Mouse (Mus musculus): ENCODE results near the gene Agpat1. TPM values are rescaled to one million over a fixed set of nuclear protein-coding genes. Genes with fewer than 3 reads are reported as not detected.

Agpat1 gene
- polyA plus RNA-seq, 1 experiment from 2014 or later: 27.6 TPM

DNA sequence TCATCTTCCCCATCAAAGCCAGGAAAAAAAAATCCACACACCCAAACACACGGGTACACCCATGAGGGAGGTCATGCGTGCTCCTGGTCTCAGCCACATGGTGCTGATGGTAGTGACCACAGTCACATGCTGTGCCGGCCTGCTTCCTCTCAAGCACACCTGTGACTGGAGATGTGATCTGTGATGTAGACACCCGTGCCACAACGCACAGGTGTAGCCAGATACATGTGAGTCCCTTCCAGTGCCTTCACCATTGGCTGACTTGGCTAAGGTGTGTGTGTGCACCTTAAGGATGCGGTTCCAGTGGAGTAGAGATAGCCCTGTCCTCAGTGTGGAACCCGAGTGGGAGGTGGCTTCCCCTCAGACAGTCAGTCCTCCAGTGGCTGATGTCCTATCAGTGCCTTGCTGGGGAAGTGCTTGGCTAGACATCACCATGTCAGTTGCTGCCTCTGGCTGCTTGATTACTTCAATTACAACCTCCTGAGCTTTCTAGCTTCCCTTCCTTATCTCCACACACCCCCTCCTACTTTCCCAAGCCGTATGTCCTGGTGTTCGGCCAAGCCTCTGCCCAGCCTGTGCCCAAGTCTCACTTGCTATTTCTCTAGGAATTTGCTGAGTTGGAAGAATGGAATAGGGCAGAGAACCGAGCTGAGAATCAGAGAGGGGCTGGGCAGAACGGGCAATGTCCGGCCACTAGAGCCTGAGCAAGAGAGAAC, 55.3 kb downstream of the Agpat1 start:
- ATAC-seq (ENCODE audit: low FRiP score, low TSS enrichment): no peak
- no peak overlapping the region for H3K9ac ChIP-seq (ENCODE audit: low read length)
- H3K36me3 ChIP-seq (ENCODE audit: control insufficient read depth, insufficient read depth, low read length): no peaks in the 10 kb centered on the region; the same call in 1 of the 2 replicates
- TF ChIP-seq CTCF (IDR thresholded peaks at IDR 0.05; ENCODE audit: low read depth) (no peak), EP300 (optimal IDR thresholded peaks at IDR 0.05) (no peak)
- no peak overlapping the region for H3K27ac ChIP-seq (replicated peaks)
- no peak overlapping the region; the same call in 1 of the 2 replicates for H3K4me2 ChIP-seq (replicated peaks; ENCODE audit: low read depth)
- H3K27me3 ChIP-seq (ENCODE audit: control insufficient read depth, insufficient read depth, low read length): peaks cover 2% of the 10 kb centered on the region; the same call in 1 of the 2 replicates
- no peaks in the 10 kb centered on the region for H3K9me3 ChIP-seq (ENCODE audit: control insufficient read depth, low read length)
- 56% methylated on average over 12 of the region's 12 CpGs for WGBS
- no peaks in the 10 kb centered on the region; the same call in 1 of the 2 replicates for H3K4me1 ChIP-seq (replicated peaks; ENCODE audit: control insufficient read depth, insufficient read depth)
- DNase-seq (ENCODE audit: low spot score): no peak
- no peak overlapping the region for H3K4me3 ChIP-seq (ENCODE audit: low read depth, low read length)

DNA sequence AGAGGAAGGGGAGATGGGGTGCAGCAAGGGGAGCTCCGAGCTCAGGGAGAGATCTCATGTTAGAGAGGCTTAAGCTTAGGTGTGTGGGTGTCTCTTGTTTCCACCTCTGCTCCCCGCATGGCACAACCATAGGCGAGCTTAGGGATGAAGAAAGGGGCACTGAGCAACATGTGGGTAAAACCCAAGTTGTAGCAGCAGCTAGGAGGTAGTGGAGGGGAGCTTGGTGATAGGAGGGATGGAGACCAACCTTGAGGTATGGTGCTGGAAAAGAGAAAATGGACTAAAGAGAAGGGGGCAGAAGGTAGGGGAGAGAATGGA, 55.8 kb downstream of the Agpat1 start:
- no peak overlapping the region for H3K9ac ChIP-seq (ENCODE audit: low read length)
- peaks cover 2% of the 10 kb centered on the region; the same call in 1 of the 2 replicates for H3K27me3 ChIP-seq (ENCODE audit: control insufficient read depth, insufficient read depth, low read length)
- TF ChIP-seq CTCF (IDR thresholded peaks at IDR 0.05; ENCODE audit: low read depth) (no peak), EP300 (optimal IDR thresholded peaks at IDR 0.05) (no peak)
- H3K4me3 ChIP-seq (ENCODE audit: low read depth, low read length): no peak overlapping the region
- DNase-seq (ENCODE audit: low spot score) (no peak), ATAC-seq (ENCODE audit: low FRiP score, low TSS enrichment) (no peak)
- WGBS: 57% methylated on average over 3 of the region's 3 CpGs
- H3K9me3 ChIP-seq (ENCODE audit: control insufficient read depth, low read length): no peaks in the 10 kb centered on the region
- no peaks in the 10 kb centered on the region for H3K36me3 ChIP-seq (ENCODE audit: control insufficient read depth, insufficient read depth, low read length)
- H3K4me1 ChIP-seq (replicated peaks; ENCODE audit: control insufficient read depth, insufficient read depth): no peaks in the 10 kb centered on the region; the same call in 1 of the 2 replicates
- no peak overlapping the region for H3K27ac ChIP-seq (replicated peaks)
- no peak overlapping the region; the same call in 1 of the 2 replicates for H3K4me2 ChIP-seq (replicated peaks; ENCODE audit: low read depth)

DNA sequence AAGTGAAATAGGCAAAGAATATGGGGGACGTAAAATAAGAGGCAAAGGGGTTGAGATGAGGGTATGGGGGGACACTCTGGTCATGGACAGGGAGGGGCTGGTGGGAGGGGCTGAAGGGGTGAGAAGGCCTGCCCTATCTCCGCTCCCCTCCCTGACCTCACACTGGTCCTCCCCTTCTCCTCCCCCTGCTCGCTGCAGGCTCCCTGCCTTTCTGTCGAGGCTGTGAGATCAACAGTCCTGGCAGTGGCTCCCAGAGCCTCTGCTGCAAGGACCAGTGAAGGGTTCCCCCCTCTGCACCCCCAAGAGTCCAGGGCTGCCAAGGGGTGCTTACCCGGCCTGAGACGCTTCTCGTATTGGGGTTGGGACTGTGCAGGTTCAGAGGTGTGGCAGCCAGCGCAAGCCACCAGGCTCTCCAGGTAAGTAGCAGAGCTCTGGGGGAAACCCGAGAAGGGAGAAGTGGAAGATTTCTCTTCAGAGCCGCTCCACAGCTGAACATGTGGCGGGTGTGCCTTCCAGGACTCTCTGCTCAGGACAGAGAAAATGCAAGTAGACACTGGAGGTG, 56.3 kb downstream of the Agpat1 start:
- peak overlapping the region; percentile 78 for H3K27ac ChIP-seq (replicated peaks)
- no peaks in the 10 kb centered on the region; the same call in 1 of the 2 replicates for H3K4me1 ChIP-seq (replicated peaks; ENCODE audit: control insufficient read depth, insufficient read depth)
- H3K27me3 ChIP-seq (ENCODE audit: control insufficient read depth, insufficient read depth, low read length): peaks cover 2% of the 10 kb centered on the region; the same call in 1 of the 2 replicates
- H3K4me2 ChIP-seq (replicated peaks; ENCODE audit: low read depth): peak overlapping the region; percentile 46
- no peaks in the 10 kb centered on the region for H3K9me3 ChIP-seq (ENCODE audit: control insufficient read depth, low read length)
- peak overlapping the region; percentile 31; the same call in 1 of the 2 replicates for H3K4me3 ChIP-seq (ENCODE audit: low read depth, low read length)
- WGBS: 24% methylated on average over 11 of the region's 11 CpGs
- TF ChIP-seq CTCF (IDR thresholded peaks at IDR 0.05; ENCODE audit: low read depth) (no peak), EP300 (optimal IDR thresholded peaks at IDR 0.05) (no peak)
- H3K36me3 ChIP-seq (ENCODE audit: control insufficient read depth, insufficient read depth, low read length): no peaks in the 10 kb centered on the region
- ATAC-seq (ENCODE audit: low FRiP score, low TSS enrichment) (no peak), DNase-seq (ENCODE audit: low spot score) (no peak)
- H3K9ac ChIP-seq (ENCODE audit: low read length): peak overlapping the region; percentile 47

DNA sequence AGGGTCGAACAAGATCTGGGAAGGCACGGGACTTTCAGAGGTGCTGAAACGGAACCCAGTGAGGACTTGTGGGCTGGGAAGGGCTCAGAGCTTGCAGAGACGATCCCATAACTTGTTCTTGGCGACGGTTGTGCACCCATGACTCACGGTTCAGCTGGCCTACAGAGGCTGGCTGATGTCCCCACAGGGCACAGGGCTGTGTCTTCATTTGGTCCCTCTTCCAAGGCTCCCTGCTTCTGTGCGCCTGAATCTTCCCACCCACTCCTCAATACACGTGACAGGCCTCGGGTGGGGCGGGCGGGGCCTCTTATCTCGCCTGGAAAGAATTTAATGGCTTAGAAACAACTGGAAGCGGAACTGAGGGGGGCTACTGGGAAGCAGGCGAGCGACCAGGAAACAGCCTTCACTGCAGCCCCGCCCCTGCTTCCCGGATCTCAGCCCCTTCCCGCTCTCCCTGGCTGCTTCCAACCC, 57.1 kb downstream of the Agpat1 start:
- peak overlapping the region; percentile 47 for H3K9ac ChIP-seq (ENCODE audit: low read length)
- no peak for DNase-seq (ENCODE audit: low spot score)
- 2% methylated on average over 19 of the region's 19 CpGs for WGBS

DNA sequence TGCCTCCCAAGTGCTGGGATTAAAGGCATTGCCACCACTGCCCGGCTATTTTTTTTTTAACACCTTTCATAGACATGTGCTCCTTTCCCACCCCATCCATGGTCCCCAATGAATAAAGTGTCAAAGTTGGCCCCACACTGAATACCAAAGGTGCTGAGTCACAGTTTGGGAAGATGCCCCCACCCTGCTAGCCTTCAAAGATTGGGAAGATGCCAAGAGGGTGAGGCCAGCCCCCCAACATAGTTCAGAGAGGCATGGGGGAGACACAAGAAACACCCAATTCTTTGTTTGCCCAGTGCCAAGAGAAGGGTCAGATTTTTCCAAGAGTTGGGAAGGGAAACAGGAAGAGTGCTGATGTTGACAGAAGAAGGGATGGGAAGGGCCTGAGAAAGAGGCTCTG, 58.4 kb downstream of the Agpat1 start:
- DNase-seq (ENCODE audit: low spot score) (no peak), ATAC-seq (ENCODE audit: low FRiP score, low TSS enrichment) (no peak)
- no peak for TF ChIP-seq EP300 (optimal IDR thresholded peaks at IDR 0.05)
- TF ChIP-seq CTCF (IDR thresholded peaks at IDR 0.05; ENCODE audit: low read depth): no peak
- no peaks in the 10 kb centered on the region for H3K36me3 ChIP-seq (ENCODE audit: control insufficient read depth, insufficient read depth, low read length)
- no peak overlapping the region for H3K4me2 ChIP-seq (replicated peaks; ENCODE audit: low read depth)
- H3K9me3 ChIP-seq (ENCODE audit: control insufficient read depth, low read length): no peaks in the 10 kb centered on the region
- no peak overlapping the region for H3K4me3 ChIP-seq (ENCODE audit: low read depth, low read length)
- no peak overlapping the region for H3K9ac ChIP-seq (ENCODE audit: low read length)
- H3K4me1 ChIP-seq (replicated peaks; ENCODE audit: control insufficient read depth, insufficient read depth): no peaks in the 10 kb centered on the region
- no peak overlapping the region for H3K27ac ChIP-seq (replicated peaks)
- 72% methylated on average over 1 of the region's 1 CpGs for WGBS
- peaks cover 2% of the 10 kb centered on the region; the same call in 1 of the 2 replicates for H3K27me3 ChIP-seq (ENCODE audit: control insufficient read depth, insufficient read depth, low read length)

More for the DNA sequence above, 57.1 kb downstream of the Agpat1 start:
- Histone ChIP-seq H3K4me1 (replicated peaks; ENCODE audit: control insufficient read depth, insufficient read depth) (no peaks in the 10 kb centered on the region; the same call in 1 of the 2 replicates), H3K36me3 (ENCODE audit: control insufficient read depth, insufficient read depth, low read length) (no peaks in the 10 kb centered on the region), H3K9me3 (ENCODE audit: control insufficient read depth, low read length) (no peaks in the 10 kb centered on the region), H3K27me3 (ENCODE audit: control insufficient read depth, insufficient read depth, low read length) (peaks cover 2% of the 10 kb centered on the region; the same call in 1 of the 2 replicates), H3K27ac (replicated peaks) (peak overlapping the region; percentile 78), H3K4me2 (replicated peaks; ENCODE audit: low read depth) (peak overlapping the region; percentile 46), H3K4me3 (ENCODE audit: low read depth, low read length) (peak overlapping the region; percentile 31; the same call in 1 of the 2 replicates)
- ATAC-seq (ENCODE audit: low FRiP score, low TSS enrichment): peak; percentile 53; the same call in 1 of the 2 replicates
- TF ChIP-seq EP300 (optimal IDR thresholded peaks at IDR 0.05) (no peak), CTCF (IDR thresholded peaks at IDR 0.05; ENCODE audit: low read depth) (no peak)

DNA sequence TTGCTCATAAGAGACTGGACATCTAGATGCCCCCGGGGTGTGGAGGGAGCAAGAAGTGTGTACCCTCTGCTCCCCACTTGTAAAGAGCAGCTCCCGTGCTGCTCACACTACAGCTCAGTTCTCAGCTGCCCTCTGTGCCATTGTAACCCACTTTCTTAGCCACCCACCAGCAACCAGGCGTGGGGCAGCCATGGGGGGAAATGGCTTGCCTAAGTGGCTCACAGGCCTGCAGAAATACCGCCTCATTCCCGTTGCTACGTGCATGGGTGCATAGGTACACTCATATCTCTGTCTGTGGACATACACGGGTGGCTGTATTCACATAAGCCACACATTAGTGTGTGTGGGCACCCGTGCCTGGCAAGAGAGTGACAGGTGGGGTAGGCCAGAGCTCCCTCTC, 58.9 kb downstream of the Agpat1 start:
- 81% methylated on average over 8 of the region's 8 CpGs for WGBS
- H3K4me3 ChIP-seq (ENCODE audit: low read depth, low read length): no peak overlapping the region
- no peaks in the 10 kb centered on the region for H3K36me3 ChIP-seq (ENCODE audit: control insufficient read depth, insufficient read depth, low read length)
- no peak overlapping the region for H3K9ac ChIP-seq (ENCODE audit: low read length)
- H3K4me2 ChIP-seq (replicated peaks; ENCODE audit: low read depth): no peak overlapping the region
- peaks cover 2% of the 10 kb centered on the region; the same call in 1 of the 2 replicates for H3K27me3 ChIP-seq (ENCODE audit: control insufficient read depth, insufficient read depth, low read length)
- no peaks in the 10 kb centered on the region for H3K4me1 ChIP-seq (replicated peaks; ENCODE audit: control insufficient read depth, insufficient read depth)
- H3K27ac ChIP-seq (replicated peaks): no peak overlapping the region
- no peak for ATAC-seq (ENCODE audit: low FRiP score, low TSS enrichment)
- DNase-seq (ENCODE audit: low spot score): no peak
- no peak for TF ChIP-seq EP300 (optimal IDR thresholded peaks at IDR 0.05)
- no peak for TF ChIP-seq CTCF (IDR thresholded peaks at IDR 0.05; ENCODE audit: low read depth)
- H3K9me3 ChIP-seq (ENCODE audit: control insufficient read depth, low read length): no peaks in the 10 kb centered on the region

Other genes with a start within 250 kb of the Agpat1 start
- gene Btnl2, start 249.4 kb upstream of the Agpat1 start, polyA plus RNA-seq (2015; fragmentation: Nextera tagmentation; extraction: Ambion mirVana): 0.13 and 0.16 TPM in 2 replicates
- gene Btnl1, start 227.1 kb upstream of the Agpat1 start, polyA plus RNA-seq (2015; fragmentation: Nextera tagmentation; extraction: Ambion mirVana): 0.04 TPM in 1 of 2 replicates, not detected in the other
- gene BC051142, start 205.4 kb upstream of the Agpat1 start, polyA plus RNA-seq (2015; fragmentation: Nextera tagmentation; extraction: Ambion mirVana): 0.59 and 0.86 TPM in 2 replicates
- 4.7 and 5.0 TPM in 2 replicates for gene Btnl4, start 126.9 kb upstream of the Agpat1 start, polyA plus RNA-seq (2015; fragmentation: Nextera tagmentation; extraction: Ambion mirVana)
- 1.1 TPM in 2 replicates for gene Btnl6, start 86.9 kb upstream of the Agpat1 start, polyA plus RNA-seq (2015; fragmentation: Nextera tagmentation; extraction: Ambion mirVana)
- gene Notch4, start 40.0 kb upstream of the Agpat1 start, polyA plus RNA-seq (2015; fragmentation: Nextera tagmentation; extraction: Ambion mirVana): 2.4 and 3.1 TPM in 2 replicates
- 7.8 and 8.2 TPM in 2 replicates for gene Gpsm3, start 14.5 kb upstream of the Agpat1 start, polyA plus RNA-seq (2015; fragmentation: Nextera tagmentation; extraction: Ambion mirVana)
- gene Pbx2, start 13.0 kb upstream of the Agpat1 start, polyA plus RNA-seq (2015; fragmentation: Nextera tagmentation; extraction: Ambion mirVana): 4.3 and 4.6 TPM in 2 replicates
- 1.5 and 1.8 TPM in 2 replicates for gene Ager, start 6.4 kb upstream of the Agpat1 start, polyA plus RNA-seq (2015; fragmentation: Nextera tagmentation; extraction: Ambion mirVana)
- 82.9 and 83.6 TPM in 2 replicates for gene Rnf5, start 572 bp upstream of the Agpat1 start, polyA plus RNA-seq (2015; fragmentation: Nextera tagmentation; extraction: Ambion mirVana)
- 4.4 and 4.9 TPM in 2 replicates for gene Egfl8, start 11.7 kb downstream of the Agpat1 start, polyA plus RNA-seq (2015; fragmentation: Nextera tagmentation; extraction: Ambion mirVana)
- 16.5 and 18.7 TPM in 2 replicates for gene Ppt2, start 24.2 kb downstream of the Agpat1 start, polyA plus RNA-seq (2015; fragmentation: Nextera tagmentation; extraction: Ambion mirVana)
- 0.44 and 0.67 TPM in 2 replicates for gene Prrt1, start 25.3 kb downstream of the Agpat1 start, polyA plus RNA-seq (2015; fragmentation: Nextera tagmentation; extraction: Ambion mirVana)
- gene Fkbpl, start 40.5 kb downstream of the Agpat1 start, polyA plus RNA-seq (2015; fragmentation: Nextera tagmentation; extraction: Ambion mirVana): 12.4 and 12.8 TPM in 2 replicates
- gene Atf6b, start 42.9 kb downstream of the Agpat1 start, polyA plus RNA-seq (2015; fragmentation: Nextera tagmentation; extraction: Ambion mirVana): 35.4 and 39.3 TPM in 2 replicates
- gene Tnxb, start 66.3 kb downstream of the Agpat1 start, polyA plus RNA-seq (2015; fragmentation: Nextera tagmentation; extraction: Ambion mirVana): 1.9 and 2.4 TPM in 2 replicates
- gene C4b, start 139.6 kb downstream of the Agpat1 start, polyA plus RNA-seq (2015; fragmentation: Nextera tagmentation; extraction: Ambion mirVana): 0.73 and 1.3 TPM in 2 replicates
- gene Cyp21a1, start 200.3 kb downstream of the Agpat1 start, polyA plus RNA-seq (2015; fragmentation: Nextera tagmentation; extraction: Ambion mirVana): 0.06 TPM in 1 of 2 replicates, not detected in the other
- 20.8 and 23.1 TPM in 2 replicates for gene Stk19, start 232.7 kb downstream of the Agpat1 start, polyA plus RNA-seq (2015; fragmentation: Nextera tagmentation; extraction: Ambion mirVana)
- 29.6 and 32.2 TPM in 2 replicates for gene Dxo, start 232.8 kb downstream of the Agpat1 start, polyA plus RNA-seq (2015; fragmentation: Nextera tagmentation; extraction: Ambion mirVana)
- gene Skiv2l, start 245.9 kb downstream of the Agpat1 start, polyA plus RNA-seq (2015; fragmentation: Nextera tagmentation; extraction: Ambion mirVana): 22.5 and 23.6 TPM in 2 replicates
- gene Nelfe, start 246.1 kb downstream of the Agpat1 start, polyA plus RNA-seq (2015; fragmentation: Nextera tagmentation; extraction: Ambion mirVana): 50.0 and 53.8 TPM in 2 replicates

All from stomach, postnatal 0 days (tissue).